Mouse (Mus musculus): ENCODE results near the gene Zkscan8. TPM values are rescaled to one million over a fixed set of nuclear protein-coding genes. Genes with fewer than 3 reads are reported as not detected.
"Not testable (repeated sequence)": the region's sequence is repeated elsewhere in the genome, so short reads cannot be mapped to it uniquely, and the experiment has no call there.

Zkscan8 gene
- polyA plus RNA-seq (2015; fragmentation: Nextera tagmentation; extraction: Ambion mirVana): 4.1 and 4.3 TPM in 2 replicates

DNA sequence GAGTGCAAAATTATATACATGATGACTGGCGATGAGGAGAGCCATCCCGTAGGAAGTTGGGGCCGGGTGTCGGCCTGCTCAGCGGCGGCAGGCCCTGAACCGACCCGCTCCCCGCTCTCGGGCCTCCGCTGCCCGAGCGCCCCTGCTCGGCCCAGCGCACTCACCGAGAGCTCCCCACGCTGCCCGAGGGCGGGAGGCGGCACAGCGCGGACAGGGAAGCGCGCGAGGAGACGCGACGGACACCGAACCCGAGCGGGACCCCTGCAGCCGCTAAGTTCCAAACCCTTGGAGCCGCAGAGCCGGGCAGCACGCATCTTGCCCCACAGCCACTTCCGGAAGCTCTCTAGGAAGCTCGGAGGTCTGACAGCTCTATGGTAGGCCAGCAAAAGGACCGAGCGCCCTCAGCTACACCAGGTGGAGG is at the start of gene Zkscan8:
Gene Zkscan8 (minus strand): TSS at position 340 of the 421 bp plus-strand sequence.
- peak within 1 kb of the TSS; percentile 99 for H3K9ac ChIP-seq (ENCODE audit: low read depth, low read length)
- ATAC-seq: peak; percentile 99
- WGBS: under 1% methylated on average over 39 of the region's 39 CpGs
- no peaks in the 10 kb centered on the region for H3K27me3 ChIP-seq (ENCODE audit: control insufficient read depth, insufficient read depth, low read depth, low read length)
- H3K36me3 ChIP-seq (ENCODE audit: control insufficient read depth, insufficient read depth, low read length): peaks cover 8% of the 10 kb centered on the region
- H3K4me2 ChIP-seq (ENCODE audit: low read length): peak within 1 kb of the TSS; percentile 66
- peak within 1 kb of the TSS; percentile 98 for H3K4me3 ChIP-seq (ENCODE audit: low read depth, low read length)
- no peaks in the 10 kb centered on the region for H3K9me3 ChIP-seq (replicated peaks; ENCODE audit: control insufficient read depth, low read length, poor library complexity, severe bottlenecking)
- peak within 1 kb of the TSS; percentile 85 for H3K27ac ChIP-seq (ENCODE audit: low read length)
- H3K4me1 ChIP-seq (ENCODE audit: control insufficient read depth, insufficient read depth, low read length): peaks cover 7% of the 10 kb centered on the region

DNA sequence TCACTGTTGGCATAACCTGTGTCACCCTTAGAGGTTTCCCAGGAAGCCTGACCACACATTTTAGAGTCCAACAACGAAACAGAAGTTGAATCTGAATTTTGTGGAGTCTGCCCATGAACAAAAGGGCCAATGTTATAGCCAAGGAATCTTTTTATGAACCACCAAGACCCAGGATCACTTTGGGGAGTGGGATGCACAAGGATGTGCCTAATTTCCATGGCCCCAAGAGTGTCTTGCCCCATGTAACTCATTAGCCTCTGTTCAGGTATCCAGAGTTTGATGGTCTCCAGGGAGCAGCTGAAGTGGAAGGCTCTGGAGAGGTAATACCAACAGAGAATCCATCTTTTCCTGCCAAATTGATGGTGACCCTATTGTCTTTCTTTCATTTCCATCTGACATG is 28.9 kb upstream of the Zkscan8 start, which contains the start of gene Olfr1535:
Gene Olfr1535 (minus strand): TSS at position 101 of the 400 bp plus-strand sequence.
- H3K9me3 ChIP-seq (replicated peaks; ENCODE audit: control insufficient read depth, low read length, poor library complexity, severe bottlenecking): no peaks in the 10 kb centered on the region
- H3K27ac ChIP-seq (ENCODE audit: low read length): no peak within 1 kb of the TSS
- no peak for ATAC-seq
- H3K4me1 ChIP-seq (ENCODE audit: control insufficient read depth, insufficient read depth, low read length): no peaks in the 10 kb centered on the region
- no peaks in the 10 kb centered on the region for H3K36me3 ChIP-seq (ENCODE audit: control insufficient read depth, insufficient read depth, low read length)
- H3K27me3 ChIP-seq (ENCODE audit: control insufficient read depth, insufficient read depth, low read depth, low read length): no peaks in the 10 kb centered on the region
- no peak within 1 kb of the TSS for H3K4me2 ChIP-seq (ENCODE audit: low read length)
- H3K9ac ChIP-seq (ENCODE audit: low read depth, low read length): no peak within 1 kb of the TSS
- no peak within 1 kb of the TSS for H3K4me3 ChIP-seq (ENCODE audit: low read depth, low read length)
- 66% methylated on average over 1 of the region's 1 CpGs for WGBS

DNA sequence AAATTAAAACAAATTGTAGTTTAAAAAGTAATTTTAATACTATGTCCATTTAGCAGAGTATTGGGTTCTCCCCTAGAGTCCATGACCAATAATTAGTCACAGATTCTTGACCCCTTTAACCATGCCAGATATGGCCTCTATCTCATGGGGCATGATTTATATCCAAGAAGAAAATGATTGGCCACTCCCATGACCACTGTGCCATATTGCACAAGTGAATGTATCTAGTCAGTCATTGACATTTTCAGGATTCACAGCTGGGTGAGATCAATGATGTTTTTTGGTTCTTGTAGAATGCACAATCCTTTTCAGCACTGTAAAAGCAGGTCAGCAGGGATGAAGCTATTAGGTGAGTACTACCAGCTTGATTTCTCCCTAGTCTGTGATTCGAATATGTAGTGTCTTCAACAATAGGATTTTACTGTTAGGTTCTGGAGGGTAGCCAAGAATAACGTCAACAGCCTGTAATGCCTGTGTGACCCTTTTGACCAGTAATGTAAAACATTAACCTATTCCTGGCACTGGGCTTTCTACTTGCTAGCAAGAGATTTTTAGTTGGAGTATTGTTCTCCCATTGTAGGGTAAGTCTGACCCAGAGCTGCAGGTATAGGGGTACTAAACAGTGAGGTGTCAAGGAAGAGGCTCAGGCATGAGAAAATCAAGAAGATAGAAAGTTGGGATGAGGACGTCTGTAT is 19.6 kb upstream of the Zkscan8 start:
- Histone ChIP-seq H3K27me3 (ENCODE audit: control insufficient read depth, insufficient read depth, low read depth, low read length) (no peaks in the 10 kb centered on the region), H3K27ac (ENCODE audit: low read length) (no peak overlapping the region), H3K4me2 (ENCODE audit: low read length) (no peak overlapping the region), H3K9me3 (replicated peaks; ENCODE audit: control insufficient read depth, low read length, poor library complexity, severe bottlenecking) (no peaks in the 10 kb centered on the region), H3K4me3 (ENCODE audit: low read depth, low read length) (no peak overlapping the region), H3K4me1 (ENCODE audit: control insufficient read depth, insufficient read depth, low read length) (no peaks in the 10 kb centered on the region), H3K36me3 (ENCODE audit: control insufficient read depth, insufficient read depth, low read length) (no peaks in the 10 kb centered on the region), H3K9ac (ENCODE audit: low read depth, low read length) (no peak overlapping the region)
- no peak for ATAC-seq
- 61% methylated on average over 3 of the region's 3 CpGs for WGBS

DNA sequence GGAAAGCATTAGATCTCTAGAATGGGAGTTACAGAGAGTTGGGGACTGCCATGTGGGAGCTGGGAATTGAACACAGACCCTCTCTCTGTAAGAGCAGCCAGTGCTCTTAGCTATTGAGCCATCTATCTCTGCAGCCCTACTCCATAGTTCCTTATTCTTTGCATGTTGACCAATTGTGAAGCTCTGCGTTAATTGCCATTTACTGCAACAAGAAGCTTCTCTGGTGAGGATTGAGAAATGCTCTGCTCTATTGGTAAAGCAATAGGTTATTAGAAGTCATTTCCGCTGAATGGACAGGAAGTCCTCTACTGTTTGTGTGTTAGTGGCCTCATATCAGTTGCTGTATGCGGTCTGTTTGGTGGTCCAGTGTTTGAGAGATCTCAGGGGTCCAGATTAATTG is 18.6 kb upstream of the Zkscan8 start:
- Histone ChIP-seq H3K27me3 (ENCODE audit: control insufficient read depth, insufficient read depth, low read depth, low read length) (no peaks in the 10 kb centered on the region), H3K27ac (ENCODE audit: low read length) (no peak overlapping the region), H3K36me3 (ENCODE audit: control insufficient read depth, insufficient read depth, low read length) (no peaks in the 10 kb centered on the region), H3K9ac (ENCODE audit: low read depth, low read length) (no peak overlapping the region), H3K4me3 (ENCODE audit: low read depth, low read length) (no peak overlapping the region), H3K4me2 (ENCODE audit: low read length) (no peak overlapping the region), H3K9me3 (replicated peaks; ENCODE audit: control insufficient read depth, low read length, poor library complexity, severe bottlenecking) (no peaks in the 10 kb centered on the region), H3K4me1 (ENCODE audit: control insufficient read depth, insufficient read depth, low read length) (no peaks in the 10 kb centered on the region)
- WGBS: 93% methylated on average over 3 of the region's 3 CpGs
- no peak for ATAC-seq

- H3K27ac ChIP-seq (ENCODE audit: low read length): no peak within 1 kb of the TSS
- H3K36me3 ChIP-seq (ENCODE audit: control insufficient read depth, insufficient read depth, low read length): no peaks in the 10 kb centered on the region
- no peaks in the 10 kb centered on the region for H3K27me3 ChIP-seq (ENCODE audit: control insufficient read depth, insufficient read depth, low read depth, low read length)
- H3K4me3 ChIP-seq (ENCODE audit: low read depth, low read length): no peak within 1 kb of the TSS
- no peaks in the 10 kb centered on the region for H3K4me1 ChIP-seq (ENCODE audit: control insufficient read depth, insufficient read depth, low read length)
- no peak within 1 kb of the TSS for H3K9ac ChIP-seq (ENCODE audit: low read depth, low read length)
- no peak for ATAC-seq
- no peak within 1 kb of the TSS for H3K4me2 ChIP-seq (ENCODE audit: low read length)
- no peaks in the 10 kb centered on the region for H3K9me3 ChIP-seq (replicated peaks; ENCODE audit: control insufficient read depth, low read length, poor library complexity, severe bottlenecking)
- 71% methylated on average over 1 of the region's 1 CpGs for WGBS
Observed at GRCm38 (mm10) chr13:21542708-21543107, 11.8 kb upstream of the Zkscan8 start, which contains the start of gene Olfr1366. Gene Olfr1366, minus strand, starts transcription at chr13:21542808.

DNA sequence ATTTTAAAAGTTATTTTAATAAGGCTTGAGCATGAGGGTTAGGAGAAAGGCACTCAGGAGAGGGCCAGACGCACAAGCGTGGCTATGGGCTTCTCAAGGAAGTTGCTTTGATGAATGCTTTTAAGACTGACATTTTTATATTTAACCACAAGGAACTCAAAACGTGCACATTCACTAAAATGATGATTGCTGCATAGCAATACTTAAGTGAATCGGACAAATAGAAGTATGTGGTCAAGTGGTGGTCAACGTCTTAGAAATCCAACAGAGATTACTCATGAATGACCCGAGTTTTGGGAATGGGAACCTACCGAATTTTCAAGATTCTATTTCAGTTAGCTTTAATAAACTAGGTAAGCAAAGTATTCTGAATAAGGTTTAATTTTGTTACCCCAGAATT is 784 bp downstream of the Zkscan8 start:
- Histone ChIP-seq H3K27me3 (ENCODE audit: control insufficient read depth, insufficient read depth, low read depth, low read length) (no peaks in the 10 kb centered on the region), H3K27ac (ENCODE audit: low read length) (no peak overlapping the region), H3K36me3 (ENCODE audit: control insufficient read depth, insufficient read depth, low read length) (peaks cover 9% of the 10 kb centered on the region), H3K4me3 (ENCODE audit: low read depth, low read length) (peak overlapping the region; percentile 98), H3K9me3 (replicated peaks; ENCODE audit: control insufficient read depth, low read length, poor library complexity, severe bottlenecking) (no peaks in the 10 kb centered on the region), H3K4me2 (ENCODE audit: low read length) (peak overlapping the region; percentile 60), H3K9ac (ENCODE audit: low read depth, low read length) (peak overlapping the region; percentile 25; the same call in 1 of the 2 replicates), H3K4me1 (ENCODE audit: control insufficient read depth, insufficient read depth, low read length) (peaks cover 7% of the 10 kb centered on the region)
- ATAC-seq: no peak
- WGBS: 49% methylated on average over 7 of the region's 7 CpGs

DNA sequence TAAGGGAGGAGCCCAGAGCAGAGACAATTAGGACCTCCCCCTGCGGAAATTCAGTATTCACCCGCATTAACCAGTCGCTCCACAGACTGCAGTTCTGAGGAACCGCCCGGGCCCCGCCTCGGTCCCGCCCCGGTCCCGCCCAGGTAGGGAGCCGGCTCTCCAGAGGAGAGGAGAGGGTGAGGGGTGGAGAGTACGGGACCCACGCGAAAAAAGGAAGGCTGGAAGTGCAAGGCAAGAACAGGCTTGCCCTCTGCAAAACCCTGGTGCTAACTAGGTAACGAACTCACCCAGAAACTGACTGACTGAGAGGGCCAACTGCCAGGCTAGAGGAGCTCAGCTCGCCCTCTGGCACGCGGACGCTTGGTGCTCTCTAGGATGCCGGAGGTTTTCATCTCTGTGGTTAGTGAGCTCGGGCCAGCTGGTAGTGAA is 24.7 kb downstream of the Zkscan8 start:
- peaks cover 5% of the 10 kb centered on the region for H3K4me1 ChIP-seq (ENCODE audit: control insufficient read depth, insufficient read depth, low read length)
- under 1% methylated on average over 21 of the region's 21 CpGs for WGBS
- peak overlapping the region; percentile 82 for H3K9ac ChIP-seq (ENCODE audit: low read depth, low read length)
- ATAC-seq: peak; percentile 100
- H3K36me3 ChIP-seq (ENCODE audit: control insufficient read depth, insufficient read depth, low read length): no peaks in the 10 kb centered on the region
- peak overlapping the region; percentile 85 for H3K27ac ChIP-seq (ENCODE audit: low read length)
- peak overlapping the region; percentile 78 for H3K4me3 ChIP-seq (ENCODE audit: low read depth, low read length)
- H3K4me2 ChIP-seq (ENCODE audit: low read length): peak overlapping the region; percentile 72
- H3K27me3 ChIP-seq (ENCODE audit: control insufficient read depth, insufficient read depth, low read depth, low read length): no peaks in the 10 kb centered on the region; the same call in 1 of the 2 replicates
- H3K9me3 ChIP-seq (replicated peaks; ENCODE audit: control insufficient read depth, low read length, poor library complexity, severe bottlenecking): no peaks in the 10 kb centered on the region

- WGBS: 89% methylated on average over 5 of the region's 5 CpGs
- H3K36me3 ChIP-seq (ENCODE audit: control insufficient read depth, insufficient read depth, low read length): no peaks in the 10 kb centered on the region
- H3K27me3 ChIP-seq (ENCODE audit: control insufficient read depth, insufficient read depth, low read depth, low read length): no peaks in the 10 kb centered on the region; the same call in 1 of the 2 replicates
- H3K4me3 ChIP-seq (ENCODE audit: low read depth, low read length): no peak overlapping the region
- no peak overlapping the region for H3K27ac ChIP-seq (ENCODE audit: low read length)
- no peaks in the 10 kb centered on the region for H3K9me3 ChIP-seq (replicated peaks; ENCODE audit: control insufficient read depth, low read length, poor library complexity, severe bottlenecking)
- peaks cover 5% of the 10 kb centered on the region for H3K4me1 ChIP-seq (ENCODE audit: control insufficient read depth, insufficient read depth, low read length)
- ATAC-seq: no peak
- no peak overlapping the region for H3K4me2 ChIP-seq (ENCODE audit: low read length)
- no peak overlapping the region for H3K9ac ChIP-seq (ENCODE audit: low read depth, low read length)
Observed at GRCm38 (mm10) chr13:21502296-21502695, 28.6 kb downstream of the Zkscan8 start.

GRCm38 (mm10) chr13:21501182-21501581 is 29.7 kb downstream of the Zkscan8 start, which contains the start of gene Gm11273:
Gene Gm11273, minus strand, starts transcription at chr13:21501418.
- 93% methylated on average over 17 of the region's 17 CpGs for WGBS
- not testable (repeated sequence) for H3K27ac ChIP-seq (ENCODE audit: low read length); H3K27me3 ChIP-seq (ENCODE audit: control insufficient read depth, insufficient read depth, low read depth, low read length); H3K9me3 ChIP-seq (replicated peaks; ENCODE audit: control insufficient read depth, low read length, poor library complexity, severe bottlenecking); H3K4me1 ChIP-seq (ENCODE audit: control insufficient read depth, insufficient read depth, low read length); H3K4me2 ChIP-seq (ENCODE audit: low read length); H3K4me3 ChIP-seq (ENCODE audit: low read depth, low read length); ATAC-seq; H3K36me3 ChIP-seq (ENCODE audit: control insufficient read depth, insufficient read depth, low read length); H3K9ac ChIP-seq (ENCODE audit: low read depth, low read length)
